Mouse (Mus musculus) lung, embryonic 15.5 days (tissue): Measurements from ENCODE around the gene Vps35l. TPM values are rescaled to one million over a fixed set of nuclear protein-coding genes. Genes with fewer than 3 reads are reported as not detected.

Experiments
- ATAC-seq: fragments of 200-750 bp; cut with Nextera tagmentation; 2 replicates; pipeline ENCODE4 v1.8.0; 2017; ENCODE audit warnings: moderate number of reproducible peaks, borderline replicate concordance; ENCODE audit not compliant: low FRiP score, low TSS enrichment; ENCODE audit errors: extremely low read depth
- H3K27ac ChIP-seq: fragments of 300-500 bp; sonication (generic); 2 replicates; pipeline ENCODE4 v1.5.1; 2015; ENCODE audit warnings: moderate library complexity, mild to moderate bottlenecking, inconsistent platforms
- H3K27me3 ChIP-seq: fragments of 300-500 bp; sonication (generic); 2 replicates; pipeline ENCODE4 v1.6.1; 2015; ENCODE audit warnings: inconsistent platforms
- H3K36me3 ChIP-seq: fragments of 300-500 bp; sonication (generic); 2 replicates; pipeline ENCODE4 v1.6.1; 2015; ENCODE audit warnings: inconsistent platforms
- H3K4me1 ChIP-seq: fragments of 300-500 bp; sonication (generic); 2 replicates; pipeline ENCODE4 v1.6.1; 2015; ENCODE audit warnings: inconsistent platforms
- H3K4me2 ChIP-seq: fragments of 300-500 bp; sonication (generic); 2 replicates; pipeline ENCODE4 v1.6.1; 2015; ENCODE audit warnings: inconsistent platforms, mild to moderate bottlenecking, moderate library complexity
- H3K4me3 ChIP-seq: fragments of 300-500 bp; sonication (generic); 2 replicates; pipeline ENCODE4 v1.5.1; 2015; ENCODE audit warnings: mild to moderate bottlenecking, inconsistent platforms
- H3K9ac ChIP-seq: fragments of 300-500 bp; sonication (generic); 2 replicates; pipeline ENCODE4 v1.6.1; 2015; ENCODE audit warnings: inconsistent platforms
- H3K9me3 ChIP-seq: fragments of 300-500 bp; sonication (generic); 2 replicates; pipeline ENCODE4 v1.6.1; 2016; ENCODE audit warnings: inconsistent platforms
- WGBS: fragments of 180-500 bp; shearing (Covaris S2); methylation state at CpG from one replicate; pipeline ENCODE4 v1.1.7; 2015; 5-methylcytosine and 5-hydroxymethylcytosine counted together
- polyA plus RNA-seq: library from polyadenylated mRNA; unstranded; fragments of >200 nt; fragmentation: Nextera tagmentation; extraction: Ambion mirVana; gene quantifications from 2 replicates; pipeline ENCODE4 v1.2.1, GENCODE M21; 2015

The Vps35l gene
- polyA plus RNA-seq, 1 experiment from 2014 or later = 63.6 TPM

GRCm38 (mm10) chr7:118854606-118855005, 114.6 kb downstream of the Vps35l start:
- ATAC-seq = no peak
- peak overlapping the region; percentile 75 for H3K4me3 ChIP-seq
- H3K9me3 ChIP-seq = no peaks in the 10 kb centered on the region
- no peaks in the 10 kb centered on the region for H3K27me3 ChIP-seq
- H3K36me3 ChIP-seq = peaks cover 31% of the 10 kb centered on the region
- H3K9ac ChIP-seq = peak overlapping the region; percentile 77
- peaks cover 33% of the 10 kb centered on the region for H3K4me1 ChIP-seq
- no peak overlapping the region for H3K27ac ChIP-seq
- H3K4me2 ChIP-seq = peak overlapping the region; percentile 76
- 11% methylated on average over 3 of the region's 3 CpGs for WGBS

DNA sequence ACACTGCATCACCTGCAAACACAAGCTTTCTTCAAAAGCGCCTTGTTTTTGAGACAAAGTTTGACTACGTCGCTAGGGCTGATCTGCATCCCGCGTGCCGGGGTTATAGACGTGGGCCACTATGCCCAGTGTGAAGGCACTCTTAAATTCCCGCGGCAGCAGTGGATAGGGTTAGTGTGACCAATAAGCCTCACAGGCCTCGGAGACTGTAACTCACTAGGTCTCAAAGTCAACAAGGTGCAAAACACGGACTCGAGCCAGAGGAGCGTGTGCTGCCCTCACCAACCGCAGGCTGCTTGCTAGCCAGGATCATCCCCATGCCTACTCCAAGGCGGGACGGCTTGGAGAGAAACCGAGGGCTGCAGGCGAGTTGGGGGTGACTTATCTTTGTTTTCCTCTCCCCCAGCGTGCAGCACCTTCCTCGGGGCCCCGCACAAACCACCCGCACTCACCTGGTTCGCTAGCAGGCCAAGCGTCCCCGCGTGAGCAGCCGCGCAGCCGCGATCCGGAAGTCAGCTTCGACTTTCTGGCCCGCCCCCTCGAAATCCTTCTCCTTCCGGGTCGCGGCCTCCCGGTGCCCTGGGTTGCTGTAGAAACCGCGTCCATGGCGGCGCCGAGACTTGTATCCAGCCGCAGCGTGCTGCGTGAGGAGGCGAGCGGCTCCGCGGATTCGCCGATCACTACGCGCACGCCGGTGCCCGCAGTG, 115.3 kb downstream of the Vps35l start, which contains the start of gene Iqck:
Iqck (plus strand) TSS at position 582 of the 706 bp plus-strand sequence.
- H3K27ac ChIP-seq = peak within 1 kb of the TSS; percentile 63
- H3K4me3 ChIP-seq = peak within 1 kb of the TSS; percentile 75
- peaks cover 26% of the 10 kb centered on the region for H3K4me1 ChIP-seq
- peak; percentile 95 for ATAC-seq
- no peaks in the 10 kb centered on the region for H3K27me3 ChIP-seq
- H3K9me3 ChIP-seq = no peaks in the 10 kb centered on the region
- peak within 1 kb of the TSS; percentile 76 for H3K4me2 ChIP-seq
- peaks cover 27% of the 10 kb centered on the region for H3K36me3 ChIP-seq
- H3K9ac ChIP-seq = peak within 1 kb of the TSS; percentile 77
- under 1% methylated on average over 57 of the region's 57 CpGs for WGBS

DNA sequence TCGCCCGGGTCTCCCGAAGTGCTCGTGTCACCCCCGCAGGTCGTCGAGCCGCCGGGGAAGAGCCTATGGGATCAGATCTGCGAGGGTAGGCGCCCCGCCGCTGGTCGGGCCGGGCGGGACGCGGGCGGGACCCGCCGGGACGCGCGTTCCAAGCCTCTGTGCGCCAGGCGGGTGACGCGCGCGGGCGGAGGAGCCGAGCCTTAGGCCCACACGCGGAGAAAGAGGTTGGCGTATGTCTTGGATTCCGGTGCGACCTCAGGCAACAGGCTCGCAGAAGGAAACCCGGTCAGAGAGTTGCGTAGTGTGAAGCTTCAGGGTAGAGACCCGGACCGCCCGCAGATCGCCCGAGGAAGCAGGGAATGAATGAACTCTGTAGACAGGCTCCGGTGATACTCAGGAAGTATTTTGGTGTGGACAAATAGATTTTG, 115.9 kb downstream of the Vps35l start, which contains the start of gene Knop1:
Knop1 (minus strand) TSS at position 378 of the 428 bp plus-strand sequence.
- Histone ChIP-seq H3K4me2 (peak within 1 kb of the TSS; percentile 76), H3K27ac (peak within 1 kb of the TSS; percentile 63), H3K36me3 (peaks cover 22% of the 10 kb centered on the region), H3K9me3 (no peaks in the 10 kb centered on the region), H3K4me1 (peaks cover 23% of the 10 kb centered on the region), H3K4me3 (peak within 1 kb of the TSS; percentile 75), H3K27me3 (no peaks in the 10 kb centered on the region), H3K9ac (peak within 1 kb of the TSS; percentile 77)
- peak; percentile 75 for ATAC-seq
- WGBS = under 1% methylated on average over 46 of the region's 46 CpGs

GRCm38 (mm10) chr7:118858640-118859039, 118.6 kb downstream of the Vps35l start:
- Histone ChIP-seq H3K27ac (no peak overlapping the region), H3K4me1 (peaks cover 18% of the 10 kb centered on the region), H3K9me3 (no peaks in the 10 kb centered on the region), H3K27me3 (no peaks in the 10 kb centered on the region), H3K9ac (no peak overlapping the region), H3K36me3 (no peaks in the 10 kb centered on the region), H3K4me2 (no peak overlapping the region), H3K4me3 (no peak overlapping the region)
- 73% methylated on average over 1 of the region's 1 CpGs for WGBS
- no peak for ATAC-seq

- Histone ChIP-seq H3K27ac (no peak overlapping the region), H3K9ac (no peak overlapping the region), H3K4me2 (no peak overlapping the region), H3K9me3 (no peaks in the 10 kb centered on the region), H3K4me3 (no peak overlapping the region), H3K4me1 (no peaks in the 10 kb centered on the region), H3K36me3 (no peaks in the 10 kb centered on the region), H3K27me3 (no peaks in the 10 kb centered on the region)
- WGBS = 60% methylated on average over 2 of the region's 2 CpGs
- ATAC-seq = no peak
Measured at GRCm38 (mm10) chr7:118865362-118865761, 125.3 kb downstream of the Vps35l start.

GRCm38 (mm10) chr7:118879466-118880029, 139.5 kb downstream of the Vps35l start:
- ATAC-seq = no peak
- Histone ChIP-seq H3K36me3 (no peaks in the 10 kb centered on the region), H3K4me3 (no peak overlapping the region), H3K9me3 (no peaks in the 10 kb centered on the region), H3K4me1 (0 out of 2 replicates have a peak, but pooled peaks cover 8% of the 10 kb centered on the region), H3K4me2 (no peak overlapping the region), H3K27me3 (no peaks in the 10 kb centered on the region), H3K27ac (no peak overlapping the region), H3K9ac (no peak overlapping the region)
- WGBS = 89% methylated on average over 3 of the region's 3 CpGs

DNA sequence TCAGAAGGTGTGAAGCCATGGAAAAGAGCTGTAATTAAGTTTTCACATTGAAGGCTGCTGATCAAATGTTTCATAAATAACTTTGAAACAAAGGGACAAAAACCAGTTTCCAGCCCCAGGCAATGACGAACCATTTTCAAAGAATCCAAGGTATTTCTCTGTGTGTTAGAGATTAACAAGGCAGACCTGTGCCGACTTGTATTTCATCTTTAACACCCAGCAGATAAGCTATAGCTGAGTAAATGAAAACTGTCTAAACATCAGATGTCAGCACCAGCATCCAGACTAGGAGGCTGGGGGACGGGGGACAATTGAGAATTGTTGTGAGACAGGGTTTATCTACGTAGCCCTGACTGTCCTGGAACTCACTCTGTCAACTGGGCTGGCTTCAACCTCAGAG, 143.9 kb downstream of the Vps35l start:
- H3K4me1 ChIP-seq = peaks cover 15% of the 10 kb centered on the region
- H3K4me2 ChIP-seq = no peak overlapping the region
- H3K27ac ChIP-seq = no peak overlapping the region
- no peaks in the 10 kb centered on the region for H3K36me3 ChIP-seq
- no peaks in the 10 kb centered on the region for H3K27me3 ChIP-seq
- H3K9ac ChIP-seq = no peak overlapping the region
- WGBS = 45% methylated on average over 4 of the region's 4 CpGs
- no peak overlapping the region for H3K4me3 ChIP-seq
- ATAC-seq = no peak
- no peaks in the 10 kb centered on the region for H3K9me3 ChIP-seq

DNA sequence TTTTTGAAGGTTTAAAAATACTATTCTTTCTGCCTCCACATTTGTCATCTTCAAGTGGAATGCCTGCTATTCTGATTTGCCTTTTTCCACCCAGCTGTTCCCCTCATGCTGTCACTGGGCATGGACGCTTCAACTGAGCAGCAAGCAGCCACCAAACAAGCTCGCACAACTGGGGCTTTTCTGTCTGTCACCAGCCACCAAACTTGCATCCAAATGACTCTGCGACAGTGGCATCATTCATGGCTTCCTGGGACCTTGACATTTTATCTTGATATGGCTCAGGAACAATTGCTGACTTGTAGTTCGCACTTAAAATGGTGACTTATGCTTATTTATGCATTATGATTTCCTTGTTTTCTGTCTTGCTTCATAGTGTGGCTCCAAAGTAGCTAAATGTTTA, 144.9 kb downstream of the Vps35l start:
- Histone ChIP-seq H3K4me3 (no peak overlapping the region), H3K9ac (no peak overlapping the region), H3K9me3 (no peaks in the 10 kb centered on the region), H3K4me1 (peaks cover 24% of the 10 kb centered on the region), H3K27ac (no peak overlapping the region), H3K4me2 (no peak overlapping the region), H3K36me3 (no peaks in the 10 kb centered on the region), H3K27me3 (no peaks in the 10 kb centered on the region)
- 69% methylated on average over 4 of the region's 4 CpGs for WGBS
- no peak for ATAC-seq

DNA sequence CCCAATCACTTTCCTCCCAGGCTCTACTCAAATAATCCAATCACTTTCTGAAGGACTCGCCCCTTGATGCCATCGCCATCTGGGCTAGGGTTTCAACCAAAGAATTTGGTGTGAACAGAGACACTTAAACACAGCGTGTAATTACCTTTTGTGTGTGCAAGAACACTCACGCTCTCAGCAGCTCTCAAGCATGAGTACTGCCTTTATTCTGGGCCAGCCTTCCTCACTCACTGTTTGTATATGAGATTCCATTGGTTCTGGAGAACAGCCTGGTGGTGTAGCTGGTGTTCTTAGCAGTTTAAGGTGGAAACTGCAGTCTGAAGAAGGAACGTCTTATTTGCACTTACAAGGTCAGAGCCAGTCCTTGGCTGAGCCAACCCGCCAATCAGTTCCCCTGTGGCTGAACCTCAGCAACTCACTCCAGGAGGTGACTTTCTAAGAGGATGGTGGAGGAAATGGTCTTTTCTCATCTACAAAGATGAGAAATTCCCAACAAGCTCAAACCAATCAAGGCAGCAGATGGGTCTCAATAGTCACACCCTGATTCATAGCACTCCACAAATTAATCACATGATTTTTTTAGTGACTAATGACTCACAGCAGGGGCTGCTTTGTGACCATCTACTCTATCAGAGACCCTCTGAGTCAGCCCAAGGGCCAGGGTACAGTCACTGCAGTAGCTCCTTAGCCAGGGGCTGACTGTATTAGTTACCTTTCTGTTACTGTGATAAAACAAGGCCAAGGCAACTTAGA, 147.5 kb downstream of the Vps35l start:
- WGBS = 46% methylated on average over 6 of the region's 6 CpGs
- Histone ChIP-seq H3K4me2 (no peak overlapping the region), H3K36me3 (no peaks in the 10 kb centered on the region), H3K27ac (peak overlapping the region; percentile 87), H3K27me3 (no peaks in the 10 kb centered on the region), H3K4me3 (no peak overlapping the region), H3K9ac (no peak overlapping the region), H3K4me1 (peaks cover 26% of the 10 kb centered on the region), H3K9me3 (no peaks in the 10 kb centered on the region)
- ATAC-seq = peak; percentile 60; the same call in 1 of the 2 replicates

GRCm38 (mm10) chr7:118889046-118889680, 149.1 kb downstream of the Vps35l start:
- Histone ChIP-seq H3K9ac (no peak overlapping the region), H3K9me3 (no peaks in the 10 kb centered on the region), H3K36me3 (no peaks in the 10 kb centered on the region), H3K4me1 (peaks cover 18% of the 10 kb centered on the region), H3K4me3 (no peak overlapping the region), H3K4me2 (no peak overlapping the region), H3K27me3 (no peaks in the 10 kb centered on the region), H3K27ac (peak overlapping the region; percentile 78)
- ATAC-seq = peak; percentile 46; the same call in 1 of the 2 replicates
- WGBS = 10% methylated on average over 3 of the region's 3 CpGs
